Mouse (Mus musculus): Measurements from ENCODE around the gene Adam8.
A peak's percentile ranks its signal among the peaks of the same experiment; 100 is the strongest.

Gene Adam8

DNA sequence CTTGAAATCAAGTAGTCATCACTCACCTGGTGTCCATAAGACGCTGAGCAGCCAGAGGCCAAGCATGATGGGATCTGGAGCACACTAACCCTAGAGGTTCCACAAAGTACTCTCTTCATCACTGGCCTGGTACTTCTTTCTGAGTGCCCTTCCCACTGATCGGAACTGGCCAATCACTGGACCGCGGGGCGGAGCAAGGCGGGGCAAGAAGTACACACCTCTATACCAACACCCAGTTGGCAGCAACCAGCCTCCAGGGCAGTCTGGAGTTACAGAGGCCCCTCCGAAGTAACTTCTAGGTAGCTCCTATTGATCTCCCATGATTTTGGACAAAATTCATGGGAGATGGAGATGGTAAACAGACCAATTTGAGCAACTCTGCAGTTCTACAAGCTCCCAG lies at the start of gene Adam8:
Gene Adam8, minus strand, starts transcription at position 157 of the 400 bp plus-strand sequence.
- DNase-seq (ENCODE audit: low read depth, low spot score): peak; percentile 68

DNA sequence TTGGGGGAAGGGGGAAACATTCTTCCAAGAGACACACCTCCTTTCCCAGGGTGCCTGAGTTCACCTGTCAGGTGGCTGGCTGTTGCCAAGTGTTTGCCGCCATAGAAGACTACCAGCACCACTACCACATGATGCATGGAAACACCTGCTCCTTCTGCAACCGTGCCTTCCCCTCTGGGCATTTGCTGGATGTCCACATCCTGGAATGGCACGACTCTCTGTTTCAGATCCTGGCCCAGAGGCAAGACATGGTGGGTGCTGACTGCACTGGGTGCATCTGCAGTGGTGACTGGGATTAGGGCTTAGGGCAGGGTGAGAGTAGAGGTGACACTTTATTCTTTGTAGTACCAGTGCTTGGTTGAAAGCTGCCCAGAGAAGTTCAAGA lies 44.8 kb upstream of the Adam8 start:
- no peak for DNase-seq (ENCODE audit: low read depth, low spot score)

DNA sequence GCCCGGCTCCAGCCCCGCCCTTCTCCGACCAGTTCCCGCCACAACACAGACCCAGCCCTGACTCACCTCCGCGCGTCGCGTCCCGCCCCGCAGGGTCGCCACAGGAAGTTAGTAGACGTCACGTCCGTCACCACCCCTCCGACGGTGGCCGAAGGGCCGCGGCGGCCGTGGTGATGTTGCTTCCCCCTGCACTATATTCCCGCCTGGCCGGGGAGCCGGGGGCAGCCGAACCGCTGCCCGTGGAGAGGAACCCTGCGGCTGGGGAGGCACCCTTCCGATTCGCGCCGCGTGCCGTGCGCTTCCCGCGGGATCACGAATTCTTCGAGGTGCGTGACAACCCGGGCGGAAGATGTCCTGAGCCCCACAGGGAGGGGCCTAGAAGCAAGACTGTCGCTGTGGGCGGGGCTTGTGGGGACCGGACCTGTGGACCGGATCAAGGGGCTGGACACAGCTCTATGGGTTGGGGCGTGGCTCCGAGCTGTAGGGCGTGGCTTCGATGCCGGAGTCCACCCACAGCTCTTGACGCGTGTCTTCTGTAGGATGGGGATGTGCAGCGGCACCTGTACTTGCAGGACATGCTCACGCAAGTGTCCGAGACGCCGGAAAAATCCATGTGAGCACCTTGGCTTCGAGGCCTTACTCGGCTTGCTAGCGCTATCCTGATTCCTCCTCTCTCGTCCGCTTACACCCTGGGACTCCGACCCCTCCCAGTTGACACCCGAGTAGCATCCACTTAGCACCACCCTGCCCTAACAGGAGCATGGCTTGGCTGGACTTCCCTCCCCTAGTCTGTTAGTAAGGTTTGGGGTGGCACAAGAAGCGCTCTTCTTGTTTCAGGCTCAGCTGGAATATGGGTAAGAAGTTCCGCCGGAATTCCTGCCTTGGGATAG lies 44.2 kb upstream of the Adam8 start, which contains the start of the genes Zfp511 and Tubgcp2:
Gene Zfp511, plus strand, starts transcription at position 111 of the 890 bp plus-strand sequence.
Gene Tubgcp2, minus strand, starts transcription at position 389 of the 890 bp plus-strand sequence.
- peak; percentile 99 for DNase-seq (ENCODE audit: low read depth, low spot score)

DNA sequence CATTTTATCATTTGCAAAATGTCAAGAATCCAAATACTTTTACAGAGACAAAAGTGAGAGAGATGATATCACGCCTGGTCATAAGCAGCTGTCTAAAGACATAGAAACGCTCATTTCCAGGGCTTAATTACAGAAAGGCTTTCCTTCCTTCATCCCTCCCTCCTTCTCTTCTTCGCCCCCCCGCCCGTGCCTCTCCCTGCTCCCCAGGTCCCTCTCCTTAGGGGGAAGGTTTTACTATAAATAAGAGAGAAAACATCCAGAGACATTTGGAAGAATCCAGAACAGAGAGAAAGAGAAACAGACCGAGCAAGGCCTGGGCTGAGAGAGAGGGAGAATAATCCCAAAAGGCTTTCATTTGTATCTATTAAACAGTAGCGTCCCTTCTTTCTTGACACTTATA lies 43.1 kb upstream of the Adam8 start:
- no peak for DNase-seq (ENCODE audit: low read depth, low spot score)

DNA sequence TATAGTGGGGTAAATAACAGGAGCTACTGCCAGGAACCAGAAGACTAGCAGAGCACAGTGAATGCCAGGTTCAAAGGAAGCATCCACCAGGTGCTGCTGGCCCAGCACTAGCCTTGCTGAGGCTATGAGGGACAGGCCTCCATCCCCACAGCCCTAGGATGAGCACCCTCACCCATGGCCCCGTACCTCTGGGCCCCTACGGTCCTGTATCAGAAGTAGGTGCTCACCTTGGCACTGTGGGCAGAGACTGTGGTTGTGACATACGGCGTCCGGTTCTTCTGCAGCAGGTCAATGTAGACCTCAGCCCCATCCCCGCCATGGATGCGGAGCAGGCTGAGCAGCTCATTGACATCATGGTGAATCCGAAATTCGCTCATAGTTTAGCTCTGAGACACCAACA lies 41.0 kb upstream of the Adam8 start:
- DNase-seq (ENCODE audit: low read depth, low spot score): no peak

DNA sequence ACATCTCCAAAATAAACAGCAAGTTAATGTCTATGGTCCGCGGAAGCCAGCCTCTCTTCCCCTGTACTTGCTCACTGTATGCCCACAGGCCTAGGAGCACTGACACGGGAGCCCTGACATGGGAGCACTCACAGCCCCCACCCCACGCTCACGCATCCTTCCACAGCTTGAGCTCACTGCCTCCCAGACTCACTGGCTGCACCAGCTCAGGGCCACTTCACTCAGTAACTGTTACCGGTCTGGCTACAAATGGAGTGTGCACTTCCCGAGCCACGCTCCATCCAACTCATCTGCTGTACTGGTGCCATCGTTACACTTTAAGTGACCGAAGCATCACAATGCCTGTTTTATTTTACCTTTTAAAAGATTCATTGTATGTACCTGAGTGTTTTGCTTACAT lies 40.0 kb upstream of the Adam8 start:
- DNase-seq (ENCODE audit: low read depth, low spot score): no peak

DNA sequence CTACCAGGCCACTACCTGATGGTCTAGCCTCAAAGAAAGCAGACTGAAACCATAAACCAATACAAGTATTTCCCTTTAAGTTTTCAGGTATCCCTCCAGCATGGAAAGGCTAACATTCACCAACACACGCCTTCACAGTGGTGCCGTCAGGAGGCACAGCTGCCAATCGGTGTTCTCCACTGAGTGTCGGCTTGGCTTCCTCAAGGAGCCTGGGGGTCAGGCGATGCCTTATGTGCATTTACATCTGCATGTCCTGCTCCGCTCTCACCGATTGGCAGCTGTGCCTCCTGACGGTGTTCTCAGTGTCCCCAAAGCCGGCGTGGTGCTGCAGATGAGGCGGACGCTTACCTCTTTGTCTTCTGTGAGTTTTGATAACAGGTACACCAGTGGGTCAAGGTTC lies 39.4 kb upstream of the Adam8 start:
- DNase-seq (ENCODE audit: low read depth, low spot score): no peak

DNA sequence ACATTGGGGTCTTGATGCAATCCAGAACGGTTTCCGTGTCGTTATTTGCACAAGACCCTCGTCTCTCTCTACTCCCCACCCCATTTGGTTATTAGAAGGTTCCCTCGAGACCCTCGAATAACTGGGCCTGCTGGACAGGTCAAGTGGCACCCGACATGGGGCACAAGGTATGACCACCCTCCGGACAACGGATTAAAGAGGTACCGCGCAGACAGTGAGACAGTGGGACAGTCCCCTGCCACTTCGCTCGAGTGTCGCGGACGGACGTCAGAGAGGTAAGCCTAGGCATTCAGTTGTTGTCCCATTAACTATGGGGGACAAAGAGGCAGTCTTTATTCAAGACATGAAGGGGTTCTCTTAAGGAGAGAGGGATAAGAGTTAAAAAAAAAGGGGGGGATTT lies 19.0 kb upstream of the Adam8 start:
- no peak for DNase-seq (ENCODE audit: low read depth, low spot score)

DNA sequence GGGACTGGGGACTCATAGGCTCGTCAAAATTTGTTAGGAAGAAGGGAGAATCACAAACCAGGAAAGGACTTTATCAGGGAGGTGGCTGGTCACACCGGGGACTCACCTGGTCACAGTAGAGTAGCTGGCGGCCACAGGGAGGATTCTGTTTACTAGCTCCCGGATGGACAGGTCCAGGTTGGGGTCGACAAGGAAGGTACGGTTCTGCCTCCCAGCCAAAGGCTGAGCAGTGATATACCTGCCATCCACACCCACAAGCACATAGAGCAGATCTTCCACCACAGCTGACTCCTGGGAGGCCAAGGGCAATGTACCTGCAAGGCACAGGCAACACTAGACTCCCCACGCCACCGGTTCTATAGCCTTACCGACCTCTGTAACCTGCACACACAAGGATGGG lies 15.4 kb upstream of the Adam8 start:
- no peak for DNase-seq (ENCODE audit: low read depth, low spot score)

DNA sequence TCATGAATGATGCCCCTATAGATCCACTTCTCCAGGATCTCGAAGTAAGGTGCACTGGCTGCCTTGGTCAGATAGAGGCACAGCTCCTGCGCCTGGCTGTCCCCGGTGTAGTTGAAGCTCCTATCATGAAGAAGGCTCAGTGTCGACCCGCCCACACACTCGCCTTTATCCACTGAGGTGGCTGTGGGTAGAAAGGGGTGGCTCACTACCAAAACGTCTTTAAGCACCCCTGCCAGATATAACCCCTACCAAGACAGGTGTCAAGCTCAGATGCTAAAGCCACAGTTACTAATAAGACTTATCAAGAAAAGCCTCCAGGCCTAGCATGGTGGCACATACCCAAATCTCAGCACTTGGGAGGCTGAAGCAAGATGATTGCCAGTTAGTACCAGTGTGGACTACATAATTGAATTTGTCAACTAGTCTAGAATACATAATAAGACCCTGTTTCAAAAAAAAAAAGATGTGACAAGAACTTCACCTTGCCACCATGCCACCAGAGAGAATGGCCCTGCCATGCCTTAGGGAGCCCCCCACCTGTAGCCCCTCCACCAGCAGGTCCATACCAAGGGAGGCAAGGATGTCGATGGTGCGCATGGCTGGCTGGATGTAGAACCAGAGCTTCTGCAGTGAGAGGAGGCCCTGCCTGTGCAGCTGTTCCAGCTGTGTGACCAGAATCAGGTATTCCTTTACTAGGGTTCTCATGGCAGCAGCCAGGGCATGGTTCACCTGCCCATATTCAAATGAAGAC lies 14.7 kb upstream of the Adam8 start:
- no peak for DNase-seq (ENCODE audit: low read depth, low spot score)

DNA sequence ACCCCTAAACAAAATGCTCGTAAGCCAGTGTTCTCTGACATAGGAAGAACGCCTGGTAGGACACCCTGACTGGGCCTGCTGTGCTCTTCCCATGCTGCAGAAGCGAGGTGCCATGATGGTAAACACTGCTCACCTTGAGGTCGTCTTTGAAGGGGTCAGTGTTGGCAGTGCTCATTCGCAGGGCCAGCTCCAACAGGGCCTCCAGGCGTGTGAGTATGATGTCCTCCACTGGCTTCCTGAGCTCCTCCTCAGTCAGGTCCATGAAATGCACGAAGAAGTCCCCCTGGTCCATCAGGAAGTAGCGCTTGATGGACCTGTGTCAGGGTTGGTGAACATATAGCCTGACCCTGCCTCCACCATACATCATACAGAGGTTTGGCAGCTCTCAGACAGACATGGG lies 12.3 kb upstream of the Adam8 start:
- DNase-seq (ENCODE audit: low read depth, low spot score): no peak

DNA sequence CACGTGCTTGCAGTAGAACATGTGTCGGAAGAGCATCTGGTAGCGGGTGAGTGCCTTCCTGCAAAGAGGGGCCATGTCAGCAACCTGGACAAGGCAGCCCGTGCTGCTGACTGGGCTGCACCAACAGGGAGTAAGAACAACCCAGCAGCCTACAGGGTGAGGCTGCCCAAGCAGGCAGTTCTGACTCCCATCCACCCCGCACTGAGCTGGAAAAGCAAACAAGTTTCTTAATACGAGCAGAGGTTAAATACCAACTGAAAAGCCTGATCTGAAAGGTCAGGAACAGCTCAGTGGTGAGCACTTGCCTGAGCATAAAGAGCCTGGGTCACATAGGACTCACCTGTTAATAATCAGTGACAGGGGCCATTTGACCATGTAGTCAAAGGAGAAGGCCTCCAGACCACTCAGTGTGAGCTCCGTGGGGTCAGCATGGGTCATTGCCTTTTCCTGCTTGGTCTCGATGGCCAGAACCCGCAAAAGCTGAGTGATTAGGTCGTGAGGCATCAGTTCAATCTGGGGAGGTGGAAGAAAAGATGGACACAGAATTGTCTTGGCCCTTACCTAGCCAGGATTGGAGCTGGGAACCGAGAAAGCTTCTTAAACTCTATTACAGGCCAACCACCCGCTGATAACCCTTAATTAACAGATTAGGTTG lies 8.9 kb upstream of the Adam8 start:
- DNase-seq (ENCODE audit: low read depth, low spot score): no peak

DNA sequence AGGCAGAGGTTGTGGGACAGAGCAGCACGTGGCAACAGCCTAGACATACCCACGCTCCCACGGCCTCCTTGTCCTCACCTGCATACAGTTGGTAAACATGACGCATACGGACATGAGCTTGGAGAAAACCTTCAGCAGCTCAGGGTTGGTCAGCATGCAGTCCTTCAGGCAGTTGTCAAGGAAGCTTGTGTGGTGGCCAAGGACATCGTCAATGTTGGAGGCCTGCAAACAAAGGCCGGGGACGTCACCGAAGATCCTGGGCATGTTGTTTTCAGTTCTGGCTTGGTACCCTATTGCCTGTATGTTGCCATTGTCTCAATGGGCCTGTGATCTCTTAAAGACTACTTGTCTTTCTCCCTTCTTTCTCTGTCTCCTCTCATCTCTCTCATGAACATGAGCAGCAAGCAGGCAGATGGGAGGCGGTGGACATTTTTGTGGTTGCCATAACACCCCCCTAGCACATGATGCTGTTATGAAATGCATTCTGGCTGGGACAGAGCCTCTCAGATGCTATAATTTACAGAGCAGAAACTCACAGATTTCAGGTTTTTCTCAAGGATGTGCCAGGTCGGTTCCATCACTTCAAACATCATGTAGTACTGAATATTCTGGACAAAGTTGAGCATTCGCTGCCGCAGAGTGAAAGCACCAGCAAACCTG lies 6.5 kb upstream of the Adam8 start:
- DNase-seq (ENCODE audit: low read depth, low spot score): no peak

DNA sequence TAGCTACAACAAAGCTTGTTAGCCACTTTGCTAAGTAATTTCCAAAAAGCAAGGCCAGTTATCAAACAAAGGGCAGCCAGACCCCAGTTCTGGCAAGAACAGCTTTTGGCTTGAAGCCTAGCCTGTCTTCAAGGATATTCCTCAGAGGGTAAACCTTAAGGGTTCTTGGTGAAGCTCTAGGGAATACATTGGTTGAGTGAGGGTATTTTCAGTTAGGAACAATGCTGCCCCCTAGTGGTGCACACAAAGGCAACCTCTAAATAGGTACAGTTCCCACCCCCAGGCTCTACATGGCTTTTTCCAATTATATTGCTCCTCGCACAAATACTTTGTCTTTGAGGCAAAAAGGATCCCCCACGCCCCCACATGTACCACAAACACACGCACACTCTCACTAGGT lies 2.3 kb upstream of the Adam8 start:
- peak; percentile 75 for DNase-seq (ENCODE audit: low read depth, low spot score)

DNA sequence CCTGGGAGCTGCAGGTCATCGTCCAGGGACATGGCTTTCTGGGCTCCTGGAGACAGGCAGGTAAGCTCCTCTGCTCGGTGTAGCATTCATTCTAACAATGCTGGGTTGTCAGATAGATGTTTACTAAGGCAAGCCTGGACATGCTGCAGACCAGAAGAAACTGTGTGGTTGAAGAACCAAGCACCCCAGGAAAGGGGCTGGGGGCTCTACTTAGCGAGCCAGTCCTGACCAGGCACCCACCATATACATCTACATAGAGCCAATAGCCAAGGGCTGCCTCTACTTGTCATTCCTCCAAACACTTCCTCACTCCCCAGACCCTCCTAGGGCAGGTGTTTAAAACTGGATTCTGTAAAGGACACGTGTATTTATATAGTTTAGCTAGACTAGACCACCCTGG lies 1.8 kb upstream of the Adam8 start:
- no peak for DNase-seq (ENCODE audit: low read depth, low spot score)

DNA sequence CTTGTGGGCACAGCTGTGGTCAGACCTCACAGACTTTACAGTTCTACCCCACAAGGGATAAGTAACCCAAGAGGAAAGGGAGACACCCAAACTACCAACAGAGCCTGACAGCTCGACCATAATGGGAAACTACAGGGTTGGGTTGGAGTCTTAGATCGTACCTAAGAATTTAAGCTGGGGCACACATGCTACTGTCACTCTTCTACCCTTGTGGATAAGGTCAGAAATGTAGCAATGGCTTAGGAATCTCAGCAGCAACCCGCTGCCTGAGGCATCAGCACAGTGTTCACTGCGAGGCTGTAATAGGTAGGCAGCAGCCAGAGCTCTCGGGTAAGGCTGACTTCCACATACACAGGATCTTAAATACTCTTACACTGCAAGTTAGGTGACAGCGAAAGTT lies 1.2 kb upstream of the Adam8 start:
- DNase-seq (ENCODE audit: low read depth, low spot score): no peak

DNA sequence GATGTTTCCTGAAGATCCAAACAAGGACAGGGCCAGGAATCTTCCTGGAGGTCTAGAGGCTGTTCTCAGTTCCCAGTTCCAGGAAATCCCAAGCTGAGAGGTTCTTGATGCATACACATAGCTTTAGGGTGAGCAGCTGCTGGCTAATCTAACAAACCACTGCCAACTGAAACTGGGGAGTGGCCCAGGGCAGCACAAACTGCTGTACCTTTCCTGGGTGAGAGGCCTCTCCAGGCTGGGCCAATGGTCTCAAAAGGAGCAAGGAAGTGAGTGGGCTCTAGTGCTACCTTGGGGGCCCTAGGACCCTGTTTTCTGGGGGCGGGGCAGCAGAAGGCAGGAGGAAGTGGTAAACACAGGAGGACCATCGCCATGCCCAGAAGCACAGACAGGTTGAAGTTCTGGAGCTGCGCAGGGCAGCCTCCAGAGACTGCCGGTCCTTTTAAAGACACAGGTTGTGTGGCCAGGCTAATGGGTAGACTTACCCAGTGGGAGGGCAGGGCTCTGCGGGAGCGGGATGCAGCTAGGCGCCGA lies 1.4 kb downstream of the Adam8 start:
- no peak for DNase-seq (ENCODE audit: low read depth, low spot score)

DNA sequence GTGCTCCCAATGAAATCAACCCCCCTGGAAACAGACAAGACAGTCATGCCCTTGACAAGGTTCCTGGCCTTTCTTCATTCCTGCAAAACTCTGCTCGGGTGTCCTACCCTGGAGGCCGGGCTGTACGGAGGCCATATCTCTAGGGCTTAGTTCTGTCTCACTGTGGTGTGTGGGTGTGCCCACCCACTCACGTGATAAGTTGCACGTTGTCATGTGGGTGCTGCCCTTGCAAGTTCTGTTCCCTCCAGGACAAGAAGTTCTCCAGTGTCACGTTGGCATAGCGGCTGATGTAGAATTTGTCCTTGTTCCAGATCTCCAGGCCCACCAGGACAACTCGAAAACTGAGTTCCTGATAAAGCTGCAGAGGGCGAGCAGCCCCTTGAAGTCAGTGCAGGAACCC lies 4.1 kb downstream of the Adam8 start:
- DNase-seq (ENCODE audit: low read depth, low spot score): no peak

DNA sequence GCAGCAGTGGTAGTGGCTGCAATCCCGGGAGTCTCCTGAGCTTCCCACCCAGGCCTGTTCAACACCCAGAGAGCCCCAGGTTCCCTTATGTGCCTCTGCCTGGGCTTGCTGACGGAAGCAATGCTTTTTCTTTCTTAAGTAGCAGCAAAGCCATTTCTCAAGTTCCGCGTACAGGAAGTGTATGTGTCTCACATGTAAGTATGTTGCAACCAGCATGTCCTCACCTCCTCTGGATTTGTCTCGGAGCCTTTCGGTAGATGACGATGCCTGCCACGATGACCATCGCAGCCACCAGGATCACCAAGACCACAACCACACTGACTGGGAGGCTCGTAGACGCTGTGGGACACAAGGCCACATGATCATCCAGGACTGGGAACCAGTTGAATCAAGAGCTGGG lies 7.9 kb downstream of the Adam8 start:
- no peak for DNase-seq (ENCODE audit: low read depth, low spot score)

DNA sequence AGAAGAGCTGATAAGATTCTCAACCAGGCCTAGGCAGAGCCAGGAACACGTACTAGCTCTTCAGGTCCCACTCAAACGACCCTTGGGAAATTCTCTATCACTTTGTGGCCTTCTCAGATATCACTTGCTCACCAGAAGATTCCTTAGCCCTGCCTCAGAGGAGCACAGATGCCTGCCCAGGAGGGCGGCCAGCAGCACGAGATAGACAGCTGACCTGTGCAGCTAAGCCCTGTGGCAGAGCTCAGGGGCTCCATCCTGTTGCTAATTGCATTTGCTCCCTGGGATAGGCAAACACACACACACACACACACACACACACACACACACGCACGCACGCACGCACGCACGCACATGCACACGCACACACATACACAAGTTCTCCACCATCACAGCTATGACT lies 10.3 kb downstream of the Adam8 start:
- no peak for DNase-seq (ENCODE audit: low read depth, low spot score)

DNA sequence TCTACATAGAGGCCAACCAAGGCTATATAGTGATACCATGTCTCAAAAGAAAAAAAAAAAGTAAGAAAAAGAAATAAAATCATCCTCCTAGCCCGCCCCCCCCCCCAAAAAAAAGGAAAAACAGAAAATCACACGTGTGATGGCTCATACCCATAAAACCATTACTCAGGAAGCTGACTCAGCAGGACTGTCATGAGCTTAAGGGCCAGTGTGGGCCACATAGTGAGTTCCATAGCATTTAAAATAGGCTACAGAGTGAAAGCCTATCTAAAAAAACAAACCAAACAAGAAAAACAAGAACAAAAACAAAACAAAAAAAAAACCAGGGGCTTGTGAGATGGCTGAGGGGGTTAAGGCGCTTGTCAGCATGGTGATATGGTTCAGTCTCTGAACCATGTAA lies 11.6 kb downstream of the Adam8 start:
- no peak for DNase-seq (ENCODE audit: low read depth, low spot score)
